Mouse (Mus musculus) erythroblast, embryonic 14.5 days (primary cell): Measurements from ENCODE around the gene Gigyf2.

Experiments used
- GATA1 ChIP-seq: IDR thresholded peaks from 2 replicates; pipeline ENCODE4 v1.6.1; 2012; ENCODE audit warnings: low read length, inconsistent platforms, mixed read lengths
- TAL1 ChIP-seq: IDR thresholded peaks from 3 replicates; pipeline ENCODE4 v1.6.1; 2012; ENCODE audit warnings: low read length, inconsistent platforms, mixed read lengths

GRCm38 (mm10) chr1:87436583-87436982 lies 109.8 kb downstream of the Gigyf2 start:
- TF ChIP-seq GATA1 (no peak), TAL1 (no peak)
